Mouse (Mus musculus) right cerebral cortex, postnatal 14 days (tissue): ENCODE measurements around the gene Chmp4b.

ENCODE experiments used
- DNase-seq: peaks from one replicate; pipeline ENCODE4 v3.0.0; 2022

Chmp4b gene

DNA sequence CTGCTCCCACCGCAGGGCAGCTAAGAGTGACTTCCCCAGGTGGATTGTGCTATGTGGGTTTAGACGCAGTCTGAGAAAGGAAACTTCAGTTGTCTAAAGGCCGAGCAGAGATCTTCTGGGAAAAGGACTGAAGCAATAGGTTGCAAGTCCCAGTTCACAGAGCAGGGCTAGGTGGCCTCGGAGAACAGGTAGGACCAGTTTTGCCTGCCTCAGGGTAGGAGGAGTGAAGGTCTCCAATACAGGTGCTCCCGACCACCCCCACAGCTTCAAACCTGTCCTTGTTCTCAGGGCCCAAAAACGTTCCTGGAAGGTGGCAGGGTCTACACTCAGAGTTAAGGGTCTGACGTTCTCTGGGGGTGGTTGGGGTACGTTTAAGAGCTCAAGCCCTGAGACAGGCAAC lies at the start of gene Chmp4b:
TSS of gene Chmp4b (plus strand) at position 343 of the 400 bp plus-strand sequence.
- no peak for DNase-seq

DNA sequence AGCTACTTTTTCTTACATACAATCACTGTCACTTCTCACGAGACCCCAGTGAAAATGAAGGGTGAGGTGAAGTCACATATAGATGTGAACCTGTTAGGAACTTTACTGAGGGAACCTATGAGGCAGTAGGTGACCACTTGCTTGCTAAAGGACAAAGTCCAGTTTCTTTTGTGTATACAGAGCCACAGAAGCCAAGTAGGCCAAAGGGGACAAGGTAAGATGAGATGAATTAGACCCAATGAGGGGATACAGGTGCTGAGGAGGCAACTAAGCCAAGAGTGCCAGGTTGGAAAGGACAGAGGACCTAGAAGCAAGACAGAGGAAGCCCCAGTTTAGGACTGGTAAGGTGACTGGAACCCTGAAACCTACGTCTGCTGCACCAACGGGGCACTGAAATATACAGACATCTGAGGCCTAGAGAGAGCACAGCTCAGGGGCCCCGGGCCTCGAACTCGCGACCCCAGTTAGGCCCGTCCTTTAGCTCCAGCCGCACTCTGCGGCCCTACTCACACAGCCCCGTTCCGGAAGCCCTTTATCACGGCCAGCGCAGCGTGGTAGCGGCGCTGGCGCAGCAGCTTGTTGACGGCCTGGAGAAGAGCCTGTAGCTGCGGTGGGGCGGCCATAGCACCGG lies 48.4 kb upstream of the Chmp4b start:
- DNase-seq = no peak

DNA sequence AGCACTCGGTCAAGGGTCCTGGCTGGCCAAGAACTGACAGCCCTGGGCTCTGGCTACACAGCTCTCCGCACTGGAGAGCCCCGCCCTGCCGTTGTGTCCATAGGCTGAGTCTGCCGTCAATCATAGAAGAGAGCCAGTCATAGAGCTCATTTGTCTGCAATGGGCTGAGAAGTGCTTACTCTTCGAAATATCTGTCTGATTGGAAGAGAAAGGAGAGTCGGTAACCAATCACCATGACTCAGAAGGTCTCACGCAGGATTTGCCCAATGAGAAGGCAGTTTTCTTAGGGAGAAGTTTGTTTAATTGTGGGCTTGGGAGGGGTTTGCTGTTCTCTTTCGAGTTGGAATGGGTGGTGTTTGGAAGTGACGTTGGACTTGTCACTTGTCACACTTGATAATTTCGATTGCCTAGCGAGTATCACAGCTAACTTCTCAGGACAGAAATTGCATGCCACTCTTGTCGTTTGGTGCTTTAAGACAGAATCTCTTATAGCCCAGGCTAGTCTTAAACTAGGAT lies 47.8 kb upstream of the Chmp4b start, which contains the start of gene Pxmp4:
TSS of gene Pxmp4 (minus strand) at position 71 of the 516 bp plus-strand sequence.
- peak; percentile 98 for DNase-seq

DNA sequence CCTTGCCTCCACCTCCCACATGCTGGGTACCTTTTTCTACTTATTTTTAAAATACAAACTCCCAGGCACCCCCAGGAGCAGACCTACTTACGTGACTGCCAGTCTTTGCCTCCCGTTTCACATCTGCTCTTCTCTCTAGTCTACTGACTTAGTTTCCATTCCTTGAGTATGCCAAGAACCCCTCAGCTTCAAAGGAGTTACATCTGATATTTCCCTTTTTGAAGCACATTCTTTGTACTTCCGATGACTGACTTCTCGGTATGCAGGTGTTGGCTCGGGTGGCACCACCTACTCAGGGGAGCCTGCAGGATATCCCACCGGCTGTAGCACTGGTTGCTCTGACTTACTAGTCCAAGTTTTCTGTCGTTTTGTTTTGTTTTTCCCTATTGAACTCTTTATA lies 47.3 kb upstream of the Chmp4b start:
- no peak for DNase-seq

DNA sequence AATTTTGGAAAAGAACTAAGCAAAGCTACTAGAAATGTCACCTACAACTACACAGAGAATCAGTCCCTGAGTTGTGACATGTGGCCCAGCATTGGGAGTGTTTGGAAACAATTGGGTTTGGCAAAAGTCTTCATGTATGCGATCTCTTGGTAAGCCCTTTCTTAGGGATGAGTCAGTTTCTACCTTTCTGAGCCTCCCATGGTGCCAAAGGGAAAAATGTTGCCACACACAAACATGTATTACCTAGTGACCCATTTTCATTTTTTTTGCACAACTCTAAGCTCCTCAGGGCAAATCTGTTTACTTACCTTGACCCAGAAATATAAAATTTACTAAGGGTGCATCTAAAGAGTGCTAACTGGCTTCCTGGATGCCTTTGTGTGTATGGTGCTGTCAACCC lies 44.5 kb upstream of the Chmp4b start:
- DNase-seq = no peak

DNA sequence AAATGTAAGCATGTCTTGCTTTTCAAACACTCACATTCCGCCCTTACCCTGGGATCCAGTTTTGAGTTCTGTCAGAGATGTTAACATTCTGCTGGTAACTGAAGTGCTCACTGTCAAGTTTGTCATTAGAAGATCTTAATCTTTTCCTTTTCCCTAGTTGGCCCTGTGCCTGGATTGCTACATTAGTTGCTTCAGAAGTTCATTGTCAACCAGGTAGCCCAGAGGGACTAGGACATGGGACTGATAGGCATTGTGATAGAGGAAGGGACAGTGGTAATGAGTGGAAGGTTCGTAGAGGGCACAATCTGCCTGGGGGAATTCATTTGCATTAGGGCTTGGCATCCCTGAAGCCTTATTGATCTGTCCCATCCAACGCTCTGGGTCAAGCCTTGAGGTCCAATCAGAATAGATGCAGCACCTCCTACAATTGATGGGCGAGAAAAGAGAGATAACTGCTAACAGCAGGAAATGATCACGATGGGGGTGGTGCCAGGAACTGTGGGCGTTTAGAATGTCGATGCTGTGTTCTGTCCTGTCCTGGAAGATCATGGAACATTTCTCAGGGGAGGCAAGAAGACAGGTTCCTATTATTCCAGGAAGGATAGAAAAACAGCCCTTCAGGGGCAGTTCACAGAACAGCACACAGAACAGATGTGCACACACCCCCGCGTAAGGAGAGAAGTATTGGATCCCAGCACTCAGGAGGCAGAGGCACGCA lies 42.3 kb upstream of the Chmp4b start:
- no peak for DNase-seq

DNA sequence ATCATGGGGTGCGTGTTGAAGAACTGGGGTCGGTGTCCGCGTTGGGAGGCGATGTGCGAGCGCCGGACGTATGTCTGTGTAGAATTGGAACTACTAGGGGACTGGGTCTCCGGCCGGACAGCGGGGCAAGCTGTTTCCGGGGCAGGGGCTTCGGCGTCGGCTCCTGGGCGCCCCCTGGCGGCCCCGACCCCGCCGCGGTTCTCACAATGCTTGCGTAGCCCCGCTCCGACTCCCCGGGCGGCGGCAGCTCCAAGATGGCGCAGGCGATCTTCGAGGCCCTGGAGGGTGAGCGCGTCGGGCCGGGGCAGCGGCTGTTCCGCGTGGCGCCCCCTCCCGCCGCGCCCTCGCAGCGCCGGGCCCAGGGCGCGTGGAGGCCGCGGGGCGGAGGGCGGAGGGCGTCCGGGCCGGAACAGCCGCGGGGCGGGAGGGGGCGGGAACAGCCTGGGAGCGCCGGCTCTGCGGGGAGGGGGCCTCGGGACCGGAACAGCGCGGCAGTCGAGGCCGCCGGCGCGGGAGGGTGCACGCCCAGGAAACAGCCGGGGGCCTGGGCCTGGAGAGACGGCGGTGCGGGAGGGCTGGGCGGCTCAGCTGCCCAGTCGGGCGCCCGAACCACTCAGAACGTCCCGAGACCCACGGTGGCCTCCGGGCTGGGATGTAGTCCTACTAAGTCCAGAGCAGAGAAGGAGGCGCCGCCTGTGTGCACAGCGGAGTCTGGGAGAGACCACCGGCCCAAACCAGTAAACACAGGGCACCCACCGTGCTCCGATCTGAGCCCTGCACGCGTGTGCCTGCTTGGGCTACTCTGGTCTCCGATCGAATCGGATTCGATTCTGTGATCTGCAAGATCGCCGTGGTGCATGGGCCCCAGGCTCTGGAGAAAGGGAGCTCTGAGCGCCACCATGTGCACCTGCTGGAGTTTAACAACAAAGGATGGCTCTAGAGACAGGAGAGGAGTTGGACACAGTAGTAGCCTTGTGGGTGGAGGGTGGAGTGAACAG lies 38.1 kb upstream of the Chmp4b start, which contains the start of the genes Zfp341 and 4930519P11Rik:
TSS of gene Zfp341 (plus strand) at position 180 of the 998 bp plus-strand sequence.
TSS of gene 4930519P11Rik (minus strand) at position 320 of the 998 bp plus-strand sequence.
- peak; percentile 89 for DNase-seq

DNA sequence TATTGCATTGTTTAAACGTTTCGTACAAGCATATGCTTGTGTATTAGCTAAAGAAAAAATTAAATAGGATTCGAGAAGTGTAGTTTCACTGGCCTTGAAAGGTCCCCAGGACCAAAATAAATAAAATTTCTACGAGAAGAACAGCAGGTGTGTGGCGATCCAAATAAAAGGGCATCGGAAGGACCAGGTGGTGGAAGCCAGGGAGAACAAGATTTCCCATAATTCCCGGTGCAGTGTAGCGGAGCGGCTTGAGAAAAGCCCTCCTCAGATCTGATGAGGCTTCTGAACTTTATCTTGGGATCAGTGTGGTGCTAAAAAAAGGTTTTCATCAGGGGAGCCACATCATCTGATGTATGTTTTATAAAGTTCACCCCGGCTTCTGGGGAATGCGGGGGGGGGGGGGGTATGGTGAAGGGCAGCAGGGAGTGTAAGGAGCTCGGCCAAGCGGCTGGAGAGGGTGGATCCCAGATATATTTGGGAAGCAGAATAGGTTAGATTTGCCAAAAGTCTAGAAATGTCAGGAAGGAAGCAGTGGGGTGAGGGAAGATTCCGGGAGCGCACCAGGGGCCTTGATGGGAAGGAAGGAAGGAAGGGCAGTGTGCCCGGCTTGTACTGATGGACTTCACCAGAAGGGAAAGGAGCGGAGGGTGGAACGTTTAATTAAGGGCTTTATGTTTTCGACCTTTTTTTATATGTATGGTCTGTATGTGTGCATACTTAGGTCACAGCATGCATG lies 36.5 kb upstream of the Chmp4b start:
- no peak for DNase-seq

DNA sequence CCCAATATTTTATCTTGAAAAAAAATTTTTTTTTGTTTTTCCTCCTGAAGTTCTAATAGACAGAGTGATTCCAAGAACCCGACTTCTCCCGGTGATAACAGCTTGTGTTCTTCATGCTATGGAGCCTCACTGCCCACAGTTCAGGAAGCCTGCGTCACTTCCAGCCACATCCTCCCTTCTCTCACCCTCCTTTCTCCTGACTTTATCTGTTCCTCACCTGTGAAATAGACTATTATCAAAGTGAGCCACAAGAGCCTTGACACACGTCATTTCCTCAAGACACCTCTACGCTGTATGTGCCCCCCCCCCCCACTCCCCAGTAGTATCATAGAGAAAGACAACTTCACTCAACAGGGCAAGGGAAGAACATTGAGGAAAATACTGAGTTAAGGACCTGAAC lies 35.8 kb upstream of the Chmp4b start:
- DNase-seq = no peak

DNA sequence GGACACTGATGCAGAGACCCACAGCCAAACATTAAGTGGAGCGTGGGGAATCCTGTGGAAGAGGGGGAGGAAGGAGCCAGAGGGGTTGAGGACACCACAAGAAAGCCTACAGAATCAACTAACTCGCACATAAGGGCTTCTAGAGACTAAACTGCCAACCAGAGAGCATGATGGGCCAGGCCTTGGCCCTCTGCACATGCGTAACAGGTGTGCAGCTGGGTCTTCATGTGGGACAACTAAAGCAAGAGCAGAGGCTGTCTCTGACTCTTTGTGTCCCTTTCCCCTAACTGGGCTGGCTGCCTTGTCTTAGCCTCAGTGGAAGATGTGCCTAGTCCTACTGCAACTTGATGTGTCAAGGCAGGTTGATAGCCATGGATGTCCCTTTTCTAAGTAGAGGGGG lies 34.4 kb upstream of the Chmp4b start:
- DNase-seq = no peak

DNA sequence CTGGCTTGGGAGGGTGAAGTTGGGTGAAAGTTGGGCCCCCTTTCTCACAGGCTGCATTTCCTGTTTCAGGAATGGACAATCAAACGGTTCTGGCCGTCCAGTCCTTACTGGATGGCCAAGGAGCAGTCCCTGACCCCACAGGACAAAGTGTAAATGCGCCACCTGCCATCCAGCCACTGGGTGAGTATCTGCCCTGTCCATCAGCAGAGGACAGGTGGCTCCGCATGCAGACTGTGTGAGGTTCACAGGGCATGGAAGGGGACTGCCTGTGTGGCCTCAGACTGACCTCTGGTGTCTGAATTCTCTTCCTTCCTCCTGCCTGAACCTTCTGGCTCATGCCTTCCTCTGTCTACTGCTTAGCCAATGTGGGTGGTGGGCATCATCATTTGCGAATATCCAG lies 29.8 kb upstream of the Chmp4b start:
- no peak for DNase-seq

DNA sequence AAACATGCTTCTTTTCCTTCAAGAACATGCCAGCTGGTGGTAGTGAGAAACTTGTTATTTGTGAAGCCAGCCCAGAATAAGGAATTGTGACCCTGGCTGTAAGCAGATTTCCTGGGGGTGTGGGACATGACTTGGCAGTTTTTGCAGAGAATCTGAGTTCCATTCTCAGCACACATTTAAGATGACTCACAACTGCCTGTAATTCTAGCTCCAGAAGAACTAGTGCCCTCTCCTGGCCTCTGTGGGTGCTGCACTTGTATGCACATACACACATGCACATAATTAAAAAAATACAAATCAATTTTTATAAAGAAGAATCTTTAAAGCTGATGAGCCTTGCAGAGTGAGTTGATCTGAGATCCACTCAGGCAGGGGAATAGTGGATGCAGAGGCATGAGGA lies 27.4 kb upstream of the Chmp4b start:
- no peak for DNase-seq

DNA sequence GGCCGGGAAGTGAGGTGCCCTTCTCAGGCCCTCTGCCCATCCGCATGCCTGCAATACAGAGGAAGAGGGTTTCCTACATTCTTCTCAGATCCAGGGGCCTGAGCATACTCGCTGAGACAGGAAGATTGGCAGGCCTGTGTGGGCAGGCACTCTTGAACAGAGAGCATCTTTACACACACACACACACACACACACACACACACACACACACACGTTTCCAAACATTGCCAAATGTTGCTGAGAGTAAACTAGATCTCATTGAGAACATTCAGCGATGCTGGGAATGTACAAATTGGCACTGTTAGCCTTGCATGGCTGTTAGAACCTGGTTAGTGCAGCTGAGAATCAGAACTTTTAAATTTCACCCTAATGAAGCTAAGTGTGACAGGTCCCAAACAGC lies 21.0 kb upstream of the Chmp4b start:
- DNase-seq = no peak

DNA sequence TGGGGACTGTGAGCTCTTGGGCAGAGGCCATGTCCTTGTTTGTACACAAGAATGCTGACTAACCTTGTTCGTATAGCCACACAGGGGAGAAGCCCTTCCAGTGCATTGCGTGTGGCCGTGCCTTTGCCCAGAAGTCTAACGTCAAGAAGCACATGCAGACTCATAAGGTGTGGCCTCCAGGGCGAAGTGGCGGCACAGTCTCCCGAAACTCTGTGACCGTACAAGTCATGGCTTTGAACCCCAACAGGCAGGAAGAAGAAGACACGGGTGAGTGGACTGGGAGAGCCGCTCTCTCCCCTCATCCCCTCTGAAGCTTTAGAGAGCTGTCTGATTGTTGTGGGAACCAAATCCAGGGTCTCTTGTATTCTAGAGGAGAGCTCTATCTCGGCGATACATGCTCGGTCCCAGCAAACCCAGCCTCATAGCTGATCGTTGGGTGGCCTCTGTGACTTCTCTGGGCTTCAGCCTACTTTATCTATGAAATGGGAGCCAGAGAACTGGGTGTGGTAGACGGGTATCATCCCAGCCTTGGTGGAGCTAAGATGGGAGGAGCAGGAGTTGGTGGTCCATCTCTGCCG lies 19.2 kb upstream of the Chmp4b start:
- no peak for DNase-seq

DNA sequence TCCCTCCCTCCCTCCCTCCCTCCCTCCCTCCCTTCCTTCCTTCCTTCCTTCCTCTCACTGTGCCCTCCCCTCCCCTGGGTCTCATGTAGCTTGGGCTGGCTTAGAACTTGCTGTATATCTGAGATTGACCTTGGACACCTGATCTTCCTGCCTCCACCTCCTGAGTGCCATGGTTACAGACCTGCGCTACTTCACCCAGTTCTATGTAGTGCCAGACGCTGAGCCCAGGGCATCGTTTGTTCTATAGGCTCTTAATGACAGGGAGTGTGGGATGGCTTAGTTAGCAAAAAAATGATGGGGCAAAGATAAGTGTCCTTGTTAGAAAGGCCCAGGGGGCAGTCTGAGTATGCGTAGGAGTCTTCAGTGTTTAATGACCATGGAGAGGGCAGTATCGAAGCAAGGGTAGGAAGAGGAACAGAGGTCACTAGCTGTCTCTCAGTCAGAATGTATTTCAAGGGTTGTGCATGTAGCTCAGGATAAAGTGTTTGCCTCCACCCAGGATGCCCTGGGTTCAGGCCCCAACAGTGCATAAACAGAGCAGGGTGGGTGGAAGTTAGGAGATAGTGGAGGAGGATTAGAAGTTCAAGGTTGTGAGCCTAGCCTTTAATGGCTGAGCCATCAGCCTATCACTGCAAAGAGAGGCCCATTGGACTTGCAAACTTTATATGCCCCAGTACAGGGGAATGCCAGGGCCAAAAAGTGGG lies 18.3 kb upstream of the Chmp4b start:
- DNase-seq = no peak

DNA sequence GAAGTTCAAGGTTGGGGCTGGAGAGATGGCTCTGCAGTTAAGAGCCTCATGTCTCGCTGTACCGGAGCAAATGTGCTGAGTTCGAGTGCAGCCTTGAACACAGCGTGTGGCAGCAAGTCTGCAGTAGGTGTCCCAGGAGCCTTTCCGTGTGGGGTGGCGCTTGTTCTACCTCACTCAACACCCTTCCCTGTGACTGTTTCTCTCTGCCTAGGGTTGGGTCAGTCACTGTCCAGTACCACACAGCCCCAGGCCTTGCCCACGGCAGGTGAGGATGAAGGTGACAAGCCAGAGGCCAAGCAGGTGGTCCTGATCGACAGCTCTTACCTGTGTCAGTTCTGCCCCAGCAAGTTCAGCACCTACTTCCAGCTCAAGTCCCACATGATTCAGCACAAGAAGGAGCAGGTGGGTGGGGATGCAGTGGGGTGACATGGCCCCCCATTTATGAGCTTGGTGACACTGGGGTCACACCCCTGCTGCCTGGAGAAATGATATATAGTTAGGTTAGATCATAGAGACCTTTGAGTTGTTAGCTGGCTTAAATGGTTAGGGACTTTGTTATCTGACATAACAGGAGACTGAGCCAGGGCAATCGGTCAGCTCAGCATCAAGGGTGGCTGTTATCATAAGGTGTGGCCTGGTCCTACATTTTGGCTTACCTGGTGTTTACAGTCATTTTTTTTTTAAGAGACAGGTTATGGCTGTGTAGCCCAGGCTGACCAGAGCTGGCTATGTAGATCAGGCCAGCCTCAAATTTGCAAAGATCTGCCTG lies 17.4 kb upstream of the Chmp4b start:
- no peak for DNase-seq

DNA sequence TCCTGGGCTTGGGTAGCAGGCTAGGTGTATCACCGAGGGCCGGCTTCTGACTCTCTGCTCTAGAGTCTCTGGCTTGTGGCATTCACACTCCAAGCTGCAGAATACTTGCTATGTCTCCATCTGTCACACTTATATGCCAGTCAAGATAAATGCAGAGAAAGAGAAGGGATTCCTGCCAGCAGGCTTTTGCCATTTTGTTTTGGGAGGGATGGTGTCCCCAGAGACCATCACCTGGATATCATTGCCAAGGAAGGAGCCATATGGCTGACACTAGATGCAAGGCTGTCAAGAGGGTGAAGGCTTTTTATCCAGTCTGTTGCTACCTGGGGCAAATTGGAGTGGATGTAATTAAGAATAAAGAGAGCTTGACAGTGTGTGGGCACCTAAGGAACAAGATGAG lies 15.7 kb upstream of the Chmp4b start:
- no peak for DNase-seq

DNA sequence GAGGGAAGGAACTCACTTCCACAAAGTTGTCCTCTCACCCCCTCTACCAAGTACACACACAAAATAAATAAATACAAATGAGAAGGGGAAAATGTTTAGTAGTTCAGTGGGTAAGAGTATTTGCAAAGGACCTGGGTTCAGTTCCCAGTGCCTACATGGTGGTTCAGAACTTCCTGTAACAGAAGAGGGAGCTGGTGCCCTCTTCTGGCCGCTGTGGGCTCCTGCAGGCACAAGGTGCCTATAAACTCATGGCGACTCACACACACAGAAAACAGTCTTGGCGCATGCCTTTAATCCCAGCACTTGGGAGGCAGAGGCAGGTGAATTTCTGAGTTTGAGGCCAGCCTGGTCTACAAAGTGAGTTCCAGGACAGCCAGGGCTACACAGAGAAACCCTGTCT lies 13.0 kb upstream of the Chmp4b start:
- no peak for DNase-seq

DNA sequence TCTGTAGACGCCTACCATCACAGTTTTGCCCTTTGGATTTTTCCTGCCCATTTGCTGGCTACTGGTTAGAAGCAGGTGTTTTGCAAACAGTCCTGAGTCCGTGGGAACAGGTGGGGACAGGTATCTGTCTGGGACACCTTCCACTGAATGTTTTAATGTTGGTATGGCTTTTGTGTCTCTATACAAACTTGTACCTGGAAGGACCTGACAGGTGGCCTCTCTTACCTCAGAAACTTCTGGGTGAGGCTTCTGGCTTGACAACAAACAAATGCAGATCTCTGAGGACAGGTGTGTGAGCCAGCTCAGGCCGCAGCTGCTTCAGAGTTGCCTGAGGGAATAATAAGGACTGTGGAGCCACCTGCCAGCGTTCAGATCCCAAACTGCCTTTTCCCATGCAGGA lies 12.4 kb upstream of the Chmp4b start:
- no peak for DNase-seq

DNA sequence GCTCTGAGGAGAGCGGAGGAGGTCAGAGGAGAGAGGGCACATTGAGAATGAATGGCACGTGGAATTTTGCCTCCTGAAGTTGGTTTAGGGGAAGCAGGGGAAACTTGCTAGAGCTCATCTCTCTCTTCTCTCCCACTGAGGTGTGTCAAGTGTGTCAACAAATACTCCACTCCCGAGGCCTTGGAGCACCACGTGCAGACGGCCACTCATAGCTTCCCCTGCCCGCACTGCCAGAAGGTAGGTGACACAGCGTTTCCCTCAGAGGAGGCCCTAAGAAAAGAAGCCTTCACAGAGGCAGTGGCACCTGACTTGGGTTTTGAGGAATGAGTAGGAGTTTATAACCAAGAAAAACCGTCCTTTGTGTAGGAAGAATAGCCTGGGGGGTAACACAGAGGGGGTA lies 10.3 kb upstream of the Chmp4b start:
- DNase-seq = no peak
